Mouse (Mus musculus) brain, adult 10 weeks (tissue): ENCODE measurements around the gene Acbd6. TPM values are rescaled to one million over a fixed set of nuclear protein-coding genes. Genes with fewer than 3 reads are reported as not detected.

Experiments used
- polyA plus RNA-seq: library from polyadenylated mRNA; stranded (reverse); fragments of 350-450 nt; fragmentation: Illumina TruSeq; extraction: RNeasy Lipid Tissue Mini Kit (QIAGEN cat#74804); gene quantifications from one replicate; pipeline ENCODE4 v1.2.3, GENCODE M21; 2015; ENCODE audit warnings: low read depth, low replicate concordance

The Acbd6 gene
- 82.4 TPM for polyA plus RNA-seq

DNA sequence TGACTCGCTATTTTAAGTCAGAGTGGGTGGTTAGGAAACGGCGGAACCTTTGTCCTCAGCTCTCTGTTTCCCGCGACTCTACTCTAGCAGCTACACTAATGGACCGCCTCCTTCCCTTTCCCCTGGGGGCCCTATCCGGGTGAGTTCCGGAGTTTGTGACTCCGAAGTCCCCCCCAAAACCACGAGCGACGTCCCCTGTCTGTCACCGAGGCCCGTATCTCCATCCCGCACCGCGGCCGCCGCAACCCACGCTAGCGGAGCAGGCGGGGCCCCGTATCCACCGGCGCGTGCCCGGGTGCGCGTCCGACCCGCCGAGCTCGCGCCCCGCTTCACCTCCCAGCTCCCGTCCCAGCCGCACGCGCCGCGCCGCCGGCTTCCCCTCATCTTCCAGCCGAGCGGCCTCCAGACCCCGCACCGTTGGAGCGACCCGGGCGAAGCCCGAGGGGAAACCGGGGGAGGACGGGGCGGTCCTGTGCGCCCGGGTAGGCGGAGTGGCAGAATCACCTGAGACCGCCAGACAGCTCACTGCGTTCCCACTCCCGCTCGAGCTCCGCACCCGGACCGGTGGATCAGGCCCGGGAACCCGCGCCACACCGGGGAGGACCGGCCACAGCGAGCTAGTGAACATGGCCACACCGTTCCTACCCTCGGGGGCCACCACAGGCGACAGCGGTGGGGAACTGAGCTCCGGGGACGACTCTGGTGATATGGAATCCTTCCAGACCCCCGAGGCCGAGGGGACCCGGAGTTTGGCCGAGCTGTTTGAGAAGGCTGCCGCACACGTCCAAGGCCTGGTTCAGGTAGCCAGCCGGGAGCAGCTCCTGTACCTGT is at the start of gene Acbd6:
Gene Acbd6, plus strand, starts transcription at position 109 of the 831 bp plus-strand sequence.

Other genes starting within 250 kb of the Acbd6 start
- gene Xpr1, start 140.7 kb upstream of the Acbd6 start, polyA plus RNA-seq: 45.9 TPM
- gene Lhx4, start 193.6 kb downstream of the Acbd6 start, polyA plus RNA-seq: 0.33 TPM